Mouse (Mus musculus): ENCODE results near the gene Farp1. TPM values are rescaled to one million over a fixed set of nuclear protein-coding genes. Genes with fewer than 3 reads are reported as not detected.

Farp1 gene
- polyA plus RNA-seq, 1 experiment: 11.6 TPM

DNA sequence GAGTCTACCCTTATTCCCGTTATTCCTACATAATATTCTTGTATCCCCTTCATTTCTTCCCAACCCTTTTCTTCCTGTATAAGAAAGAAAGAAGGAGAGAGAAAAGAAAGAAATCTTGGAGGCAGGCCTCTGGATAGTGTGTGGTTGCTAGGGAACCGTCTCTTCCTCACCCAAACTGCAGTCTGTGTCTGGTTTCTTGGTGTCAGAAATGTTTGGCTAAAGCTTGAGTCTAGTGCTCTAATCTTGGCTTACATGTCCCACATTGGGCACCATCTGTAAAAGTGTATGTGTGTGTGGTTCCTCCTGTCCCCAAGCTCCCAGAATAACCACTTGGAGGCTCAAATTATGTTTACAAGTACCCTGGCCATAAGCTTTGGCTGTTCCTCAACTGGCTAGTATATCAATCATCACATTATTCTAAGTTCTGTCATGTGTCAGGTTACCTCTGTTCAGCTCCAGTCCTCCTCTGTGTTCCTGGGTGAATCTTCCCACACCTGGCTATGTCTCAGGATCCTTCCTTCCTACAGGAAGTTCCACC is 39.3 kb downstream of the Farp1 start:
- no peaks in the 10 kb centered on the region; the same call in 1 of the 2 replicates for H3K4me1 ChIP-seq (ENCODE audit: control insufficient read depth, insufficient read depth, insufficient read length, low read length)
- H3K27ac ChIP-seq (replicated peaks; ENCODE audit: low read depth, low read length): no peak overlapping the region
- H3K4me3 ChIP-seq (ENCODE audit: insufficient read depth, low read depth, low read length): no peak overlapping the region

DNA sequence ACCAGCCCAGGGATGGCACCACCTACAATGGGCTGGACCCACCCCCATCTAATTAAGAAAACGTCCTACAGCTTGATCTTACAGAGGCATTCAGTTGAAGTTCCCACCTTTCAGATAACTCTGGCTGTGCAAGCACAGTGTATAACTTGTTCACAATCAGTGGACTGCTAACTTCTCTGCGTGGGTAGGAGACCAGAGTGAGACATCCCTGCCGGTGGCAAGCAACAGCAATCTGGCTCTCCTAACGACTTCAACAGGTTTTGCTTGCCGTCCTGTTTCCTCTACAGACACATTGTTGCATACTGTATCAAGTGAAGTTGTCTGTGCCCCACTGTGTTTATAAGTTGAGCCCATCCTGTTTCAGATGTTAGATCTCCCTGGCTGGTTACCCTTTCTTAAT is 45.7 kb downstream of the Farp1 start:
- H3K27ac ChIP-seq (replicated peaks; ENCODE audit: low read depth, low read length): no peak overlapping the region
- no peaks in the 10 kb centered on the region for H3K4me1 ChIP-seq (ENCODE audit: control insufficient read depth, insufficient read depth, insufficient read length, low read length)
- H3K4me3 ChIP-seq (ENCODE audit: insufficient read depth, low read depth, low read length): no peak overlapping the region

DNA sequence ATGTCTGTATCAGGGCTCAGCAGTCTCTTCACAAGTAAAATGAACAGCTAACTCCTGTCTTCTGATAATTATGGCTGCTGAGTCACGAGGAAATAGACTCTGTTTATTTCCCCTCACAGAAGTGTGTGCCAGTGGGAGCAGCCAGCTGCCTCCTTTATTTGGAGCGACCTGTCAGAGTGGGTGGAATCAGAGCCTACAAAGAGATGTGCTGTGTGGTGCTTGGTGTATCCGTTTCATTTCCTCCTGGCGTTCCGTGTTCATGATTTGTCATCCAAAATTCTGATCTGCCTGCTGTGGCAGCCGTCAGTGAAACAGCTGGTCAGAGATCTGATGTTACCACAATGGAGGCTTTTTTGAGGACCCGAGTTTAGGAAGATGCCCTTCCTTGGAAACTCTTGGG is 47.3 kb downstream of the Farp1 start:
- H3K27ac ChIP-seq (replicated peaks; ENCODE audit: low read depth, low read length): no peak overlapping the region
- H3K4me3 ChIP-seq (ENCODE audit: insufficient read depth, low read depth, low read length): no peak overlapping the region
- no peaks in the 10 kb centered on the region for H3K4me1 ChIP-seq (ENCODE audit: control insufficient read depth, insufficient read depth, insufficient read length, low read length)

GRCm38 (mm10) chr14:121082793-121083192 is 47.8 kb downstream of the Farp1 start:
- H3K27ac ChIP-seq (replicated peaks; ENCODE audit: low read depth, low read length): no peak overlapping the region
- no peaks in the 10 kb centered on the region for H3K4me1 ChIP-seq (ENCODE audit: control insufficient read depth, insufficient read depth, insufficient read length, low read length)
- no peak overlapping the region for H3K4me3 ChIP-seq (ENCODE audit: insufficient read depth, low read depth, low read length)

- Histone ChIP-seq H3K4me1 (ENCODE audit: control insufficient read depth, insufficient read depth, insufficient read length, low read length) (no peaks in the 10 kb centered on the region), H3K27ac (replicated peaks; ENCODE audit: low read depth, low read length) (no peak overlapping the region), H3K4me3 (ENCODE audit: insufficient read depth, low read depth, low read length) (no peak overlapping the region)
These were observed 48.4 kb downstream of the Farp1 start for GRCm38 (mm10) chr14:121083352-121083751.

GRCm38 (mm10) chr14:121092517-121092916 is 57.5 kb downstream of the Farp1 start:
- Histone ChIP-seq H3K4me1 (ENCODE audit: control insufficient read depth, insufficient read depth, insufficient read length, low read length) (peaks cover 3% of the 10 kb centered on the region), H3K27ac (replicated peaks; ENCODE audit: low read depth, low read length) (no peak overlapping the region), H3K4me3 (ENCODE audit: insufficient read depth, low read depth, low read length) (no peak overlapping the region)

- Histone ChIP-seq H3K27ac (replicated peaks; ENCODE audit: low read depth, low read length) (no peak overlapping the region), H3K4me3 (ENCODE audit: insufficient read depth, low read depth, low read length) (no peak overlapping the region), H3K4me1 (ENCODE audit: control insufficient read depth, insufficient read depth, insufficient read length, low read length) (peaks cover 3% of the 10 kb centered on the region)
These were observed 58.9 kb downstream of the Farp1 start for GRCm38 (mm10) chr14:121093860-121094259.

GRCm38 (mm10) chr14:121097640-121098435 is 62.8 kb downstream of the Farp1 start:
- H3K27ac ChIP-seq (replicated peaks; ENCODE audit: low read depth, low read length): no peak overlapping the region
- H3K4me3 ChIP-seq (ENCODE audit: insufficient read depth, low read depth, low read length): no peak overlapping the region
- H3K4me1 ChIP-seq (ENCODE audit: control insufficient read depth, insufficient read depth, insufficient read length, low read length): peaks cover 2% of the 10 kb centered on the region; the same call in 1 of the 2 replicates

GRCm38 (mm10) chr14:121099120-121099519 is 64.1 kb downstream of the Farp1 start:
- H3K27ac ChIP-seq (replicated peaks; ENCODE audit: low read depth, low read length): no peak overlapping the region
- H3K4me1 ChIP-seq (ENCODE audit: control insufficient read depth, insufficient read depth, insufficient read length, low read length): peaks cover 2% of the 10 kb centered on the region; the same call in 1 of the 2 replicates
- no peak overlapping the region for H3K4me3 ChIP-seq (ENCODE audit: insufficient read depth, low read depth, low read length)

DNA sequence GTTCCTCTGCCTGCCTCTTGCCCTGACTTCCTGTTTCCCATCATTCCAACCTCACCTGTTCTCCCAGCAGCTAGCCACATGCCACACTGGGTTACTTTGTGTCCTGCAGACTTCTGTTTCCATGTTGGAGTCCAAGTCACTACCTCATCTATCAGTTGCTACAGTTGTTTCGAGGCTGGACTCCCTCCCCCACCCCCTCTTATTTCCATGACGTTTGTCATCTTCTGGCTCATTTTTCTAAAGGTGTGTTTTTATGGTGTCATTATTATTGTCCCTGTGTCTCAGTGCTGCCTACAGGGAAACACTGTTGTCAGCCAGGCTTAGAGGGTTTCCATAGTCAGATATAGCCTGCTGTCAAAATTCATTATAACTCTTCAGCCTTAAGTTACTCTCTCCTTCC is 64.9 kb downstream of the Farp1 start:
- H3K27ac ChIP-seq (replicated peaks; ENCODE audit: low read depth, low read length): no peak overlapping the region
- H3K4me1 ChIP-seq (ENCODE audit: control insufficient read depth, insufficient read depth, insufficient read length, low read length): peaks cover 2% of the 10 kb centered on the region; the same call in 1 of the 2 replicates
- no peak overlapping the region for H3K4me3 ChIP-seq (ENCODE audit: insufficient read depth, low read depth, low read length)

DNA sequence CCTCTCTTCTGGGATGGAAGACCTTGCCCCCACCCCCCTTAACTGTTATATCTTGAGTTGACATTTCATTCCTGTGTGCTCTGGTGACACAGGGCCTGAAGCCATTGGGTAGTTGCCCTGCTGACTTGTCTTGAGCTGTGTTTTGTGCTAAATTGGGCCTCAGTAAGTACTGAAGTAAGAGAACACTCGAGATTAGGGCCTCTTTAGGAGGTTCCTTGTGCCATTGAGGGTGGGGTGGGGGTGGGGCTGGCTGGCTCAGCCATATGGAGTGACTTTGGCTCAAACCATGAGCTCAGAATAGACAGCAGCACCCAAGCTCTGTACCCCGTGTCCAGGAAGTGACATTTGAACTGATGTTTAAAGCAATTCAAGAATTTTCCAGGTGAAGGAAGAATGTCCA is 65.8 kb downstream of the Farp1 start:
- H3K4me3 ChIP-seq (ENCODE audit: insufficient read depth, low read depth, low read length): no peak overlapping the region
- H3K27ac ChIP-seq (replicated peaks; ENCODE audit: low read depth, low read length): no peak overlapping the region
- peaks cover 2% of the 10 kb centered on the region; the same call in 1 of the 2 replicates for H3K4me1 ChIP-seq (ENCODE audit: control insufficient read depth, insufficient read depth, insufficient read length, low read length)

GRCm38 (mm10) chr14:121101531-121101930 is 66.5 kb downstream of the Farp1 start:
- Histone ChIP-seq H3K4me1 (ENCODE audit: control insufficient read depth, insufficient read depth, insufficient read length, low read length) (peaks cover 2% of the 10 kb centered on the region; the same call in 1 of the 2 replicates), H3K4me3 (ENCODE audit: insufficient read depth, low read depth, low read length) (no peak overlapping the region), H3K27ac (replicated peaks; ENCODE audit: low read depth, low read length) (no peak overlapping the region)

DNA sequence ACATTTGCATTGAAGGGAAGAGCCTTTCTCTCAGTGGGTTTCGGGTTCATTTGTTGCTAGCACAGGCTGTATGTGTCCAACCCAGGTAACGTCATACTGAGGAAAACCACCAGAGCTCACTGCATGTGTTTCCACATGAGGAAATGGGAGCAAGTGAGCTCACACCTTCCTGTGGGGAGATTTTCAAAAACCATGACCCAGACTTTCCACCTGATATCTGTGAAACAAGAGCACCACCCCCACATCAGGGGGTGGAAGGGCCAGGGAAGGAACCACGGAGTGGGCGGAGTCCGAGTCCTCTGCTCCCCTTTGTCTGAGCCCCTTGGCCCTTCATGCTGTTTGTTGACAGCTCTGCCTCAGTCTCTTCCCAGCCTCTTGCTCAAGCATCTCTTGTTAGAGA is 67.6 kb downstream of the Farp1 start:
- H3K27ac ChIP-seq (replicated peaks; ENCODE audit: low read depth, low read length): no peak overlapping the region
- no peak overlapping the region for H3K4me3 ChIP-seq (ENCODE audit: insufficient read depth, low read depth, low read length)
- H3K4me1 ChIP-seq (ENCODE audit: control insufficient read depth, insufficient read depth, insufficient read length, low read length): 0 out of 2 replicates have a peak, but pooled peaks cover 2% of the 10 kb centered on the region

GRCm38 (mm10) chr14:121103459-121103858 is 68.5 kb downstream of the Farp1 start:
- no peak overlapping the region for H3K4me3 ChIP-seq (ENCODE audit: insufficient read depth, low read depth, low read length)
- no peak overlapping the region for H3K27ac ChIP-seq (replicated peaks; ENCODE audit: low read depth, low read length)
- 0 out of 2 replicates have a peak, but pooled peaks cover 2% of the 10 kb centered on the region for H3K4me1 ChIP-seq (ENCODE audit: control insufficient read depth, insufficient read depth, insufficient read length, low read length)

DNA sequence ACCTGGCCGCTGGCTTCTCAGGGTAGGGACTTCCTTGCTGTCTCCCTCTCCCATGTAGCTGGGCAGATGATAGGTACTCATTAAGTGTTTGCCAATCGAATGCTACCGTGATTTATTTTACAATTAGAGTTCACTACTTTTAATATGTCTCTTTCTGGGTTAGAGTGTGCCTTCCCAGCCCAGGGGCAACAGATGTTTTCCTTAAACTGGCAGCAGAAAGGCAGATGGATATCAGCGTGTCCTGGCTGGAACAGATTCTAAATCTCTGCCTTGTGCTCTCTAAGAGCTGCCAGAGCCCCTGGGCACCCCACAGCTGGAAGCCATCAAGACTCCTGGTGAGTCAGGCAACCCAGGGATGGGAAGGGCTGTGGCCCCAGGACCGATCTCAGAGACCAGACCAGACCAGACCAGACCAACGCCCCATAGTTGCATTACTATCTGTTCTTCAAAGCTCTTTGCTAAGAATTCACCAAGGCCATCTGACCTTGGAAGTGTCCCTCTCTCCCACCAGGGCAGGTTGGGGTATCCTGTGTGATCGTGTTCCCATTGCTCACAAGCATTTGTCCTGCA is 69.8 kb downstream of the Farp1 start:
- peaks cover 4% of the 10 kb centered on the region; the same call in 1 of the 2 replicates for H3K4me1 ChIP-seq (ENCODE audit: control insufficient read depth, insufficient read depth, insufficient read length, low read length)
- H3K4me3 ChIP-seq (ENCODE audit: insufficient read depth, low read depth, low read length): no peak overlapping the region
- H3K27ac ChIP-seq (replicated peaks; ENCODE audit: low read depth, low read length): no peak overlapping the region
